Mouse (Mus musculus): Measurements from ENCODE around the gene Spata45.

The Spata45 gene

GRCm38 (mm10) chr1:191084951-191085559, 48.6 kb downstream of the Spata45 start:
- peak; percentile 58 to 77 for DNase-seq (ENCODE audit: low spot score in 2 of 2)

GRCm38 (mm10) chr1:191085597-191085996, 49.2 kb downstream of the Spata45 start:
- no peak for DNase-seq (ENCODE audit: low spot score in 2 of 2)

GRCm38 (mm10) chr1:191086304-191086878, 50.0 kb downstream of the Spata45 start:
- DNase-seq (ENCODE audit: low spot score in 2 of 2): no peak

- DNase-seq (ENCODE audit: low spot score in 2 of 2): no peak
These were observed 50.5 kb downstream of the Spata45 start for GRCm38 (mm10) chr1:191086960-191087359.

GRCm38 (mm10) chr1:191087955-191088354, 51.5 kb downstream of the Spata45 start:
- no peak for DNase-seq (ENCODE audit: low spot score in 2 of 2)

- DNase-seq (ENCODE audit: low spot score in 2 of 2): no peak
These were observed 52.9 kb downstream of the Spata45 start for GRCm38 (mm10) chr1:191089355-191089754.

GRCm38 (mm10) chr1:191092050-191092449, 55.6 kb downstream of the Spata45 start:
- no peak for DNase-seq (ENCODE audit: low spot score in 2 of 2)
